Mouse (Mus musculus) kidney, adult 2 months (tissue): ENCODE data around the gene Olfr550. TPM values are rescaled to one million over a fixed set of nuclear protein-coding genes. Genes with fewer than 3 reads are reported as not detected.

Source experiments
- DNase-seq: peaks from one replicate; pipeline ENCODE4 v3.0.0; 2021
- H3K27ac ChIP-seq: fragments of 200-500 bp; 2 replicates; pipeline ENCODE4 v1.5.1; 2012; ENCODE audit warnings: low read depth, low read length, control low read depth, inconsistent platforms; ENCODE audit not compliant: insufficient read depth
- H3K27me3 ChIP-seq: fragments of 200-500 bp; replicated peaks from 2 replicates; pipeline ENCODE4 v1.6.1; 2012; ENCODE audit warnings: mild to moderate bottlenecking, moderate library complexity, low read length, inconsistent platforms; ENCODE audit not compliant: control insufficient read depth, insufficient read depth
- H3K36me3 ChIP-seq: fragments of 200-500 bp; 2 replicates; pipeline ENCODE4 v1.6.1; 2012; ENCODE audit warnings: mild to moderate bottlenecking, moderate library complexity, low read length, inconsistent platforms; ENCODE audit not compliant: control insufficient read depth, insufficient read depth
- H3K4me1 ChIP-seq: fragments of 200-500 bp; 2 replicates; pipeline ENCODE4 v1.6.1; 2011; ENCODE audit warnings: low read length; ENCODE audit not compliant: control insufficient read depth, insufficient read depth
- H3K4me3 ChIP-seq: fragments of 200-500 bp; 2 replicates; pipeline ENCODE4 v1.5.1; 2011; ENCODE audit warnings: mild to moderate bottlenecking, low read depth, low read length, control low read depth; ENCODE audit not compliant: insufficient read depth
- CTCF ChIP-seq: fragments of 200-500 bp; conservative IDR thresholded peaks from 2 replicates; pipeline ENCODE4 v1.5.1; 2011; ENCODE audit warnings: low read depth, mild to moderate bottlenecking, control low read depth, low read length, moderate library complexity, mixed read lengths; ENCODE audit not compliant: insufficient read depth, insufficient read length
- POLR2A ChIP-seq: fragments of 200-500 bp; IDR thresholded peaks from one replicate; pipeline ENCODE4 v1.6.1; 2011; ENCODE audit warnings: low read depth, low read length, control low read depth
- WGBS: fragments of 180-500 bp; shearing (Covaris S2); methylation state at CpG from one replicate; pipeline ENCODE4 v1.1.7; 2018; 5-methylcytosine and 5-hydroxymethylcytosine counted together
- polyA plus RNA-seq: library from polyadenylated mRNA; depleted of rRNA; stranded (reverse); fragments of >200 nt; gene quantifications from 2 replicates; pipeline ENCODE4 v1.2.3, GENCODE M21; 2012; rRNA removed

Olfr550 gene
- polyA plus RNA-seq, result not detected in 2 replicates

DNA sequence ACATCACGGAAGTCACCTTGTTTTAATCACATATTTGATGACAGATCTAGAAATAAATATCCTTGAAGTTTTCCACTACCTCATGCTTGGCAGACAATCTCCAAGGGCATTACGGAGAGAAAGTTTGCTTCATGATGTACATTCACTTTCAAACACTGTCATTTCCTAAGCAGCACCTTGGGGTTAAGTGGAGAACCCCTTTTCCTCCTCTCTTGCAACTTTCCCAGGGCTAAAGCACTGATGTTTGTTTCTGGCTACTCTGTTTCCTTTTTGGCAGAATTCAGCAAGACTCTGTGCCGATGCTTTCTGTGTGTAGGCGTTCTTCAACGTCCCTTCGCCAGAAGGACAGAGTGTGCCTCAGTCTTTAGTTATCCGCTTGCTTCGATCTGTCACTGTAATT is at the start of gene Olfr550:
Gene Olfr550 (plus strand): TSS at position 301 of the 400 bp plus-strand sequence.
- H3K27me3 ChIP-seq, result no peaks in the 10 kb centered on the region
- 82% methylated on average over 8 of the region's 8 CpGs for WGBS
- H3K36me3 ChIP-seq, result no peaks in the 10 kb centered on the region
- H3K4me1 ChIP-seq, result no peaks in the 10 kb centered on the region
- no peak for DNase-seq
- TF ChIP-seq POLR2A (no peak), CTCF (no peak)
- H3K27ac ChIP-seq, result no peak within 1 kb of the TSS
- H3K4me3 ChIP-seq, result no peak within 1 kb of the TSS

- TF ChIP-seq POLR2A, result no peak
- no peak for TF ChIP-seq CTCF
- no peaks in the 10 kb centered on the region for H3K27me3 ChIP-seq
- DNase-seq, result no peak
- 88% methylated on average over 1 of the region's 1 CpGs for WGBS
- H3K36me3 ChIP-seq, result no peaks in the 10 kb centered on the region
- H3K4me1 ChIP-seq, result no peaks in the 10 kb centered on the region
- no peak overlapping the region for H3K27ac ChIP-seq
- no peak overlapping the region for H3K4me3 ChIP-seq
Measured at GRCm38 (mm10) chr7:102529052-102529451, 42.2 kb upstream of the Olfr550 start.

DNA sequence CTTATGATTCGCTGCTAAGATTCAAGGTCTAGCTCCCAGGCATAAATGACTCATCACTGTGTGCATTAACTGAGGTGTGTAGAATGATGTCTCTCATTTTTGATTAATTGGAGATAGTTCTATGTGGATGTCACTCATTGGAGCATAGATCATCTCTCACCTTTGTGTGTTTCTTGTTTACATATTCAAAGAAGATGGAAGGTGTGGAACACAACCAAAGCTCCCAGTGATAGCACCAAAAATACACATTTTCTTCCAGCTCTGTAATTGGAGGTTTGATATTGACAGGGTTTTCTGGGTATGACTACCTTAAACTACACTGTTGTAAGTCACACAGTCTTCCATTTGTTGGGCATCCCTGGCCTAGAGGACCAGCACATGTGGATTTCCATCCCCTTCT is 36.8 kb upstream of the Olfr550 start, which contains the start of gene Olfr547:
Gene Olfr547 (plus strand): TSS at position 301 of the 400 bp plus-strand sequence.
- TF ChIP-seq POLR2A, result no peak
- TF ChIP-seq CTCF, result no peak
- Histone ChIP-seq H3K4me1 (no peaks in the 10 kb centered on the region), H3K27ac (no peak within 1 kb of the TSS), H3K36me3 (no peaks in the 10 kb centered on the region), H3K4me3 (no peak within 1 kb of the TSS), H3K27me3 (no peaks in the 10 kb centered on the region)
- DNase-seq, result no peak
- 79% methylated on average over 1 of the region's 1 CpGs for WGBS

GRCm38 (mm10) chr7:102540596-102540995 is 30.6 kb upstream of the Olfr550 start, which contains the start of gene Olfr548-ps1:
Gene Olfr548-ps1, plus strand, starts transcription at chr7:102540896.
- H3K27ac ChIP-seq, result no peak within 1 kb of the TSS
- TF ChIP-seq CTCF, result no peak
- no peak for TF ChIP-seq POLR2A
- no peaks in the 10 kb centered on the region for H3K27me3 ChIP-seq
- 84% methylated on average over 2 of the region's 2 CpGs for WGBS
- no peaks in the 10 kb centered on the region for H3K36me3 ChIP-seq
- no peaks in the 10 kb centered on the region for H3K4me1 ChIP-seq
- H3K4me3 ChIP-seq, result no peak within 1 kb of the TSS
- no peak for DNase-seq

DNA sequence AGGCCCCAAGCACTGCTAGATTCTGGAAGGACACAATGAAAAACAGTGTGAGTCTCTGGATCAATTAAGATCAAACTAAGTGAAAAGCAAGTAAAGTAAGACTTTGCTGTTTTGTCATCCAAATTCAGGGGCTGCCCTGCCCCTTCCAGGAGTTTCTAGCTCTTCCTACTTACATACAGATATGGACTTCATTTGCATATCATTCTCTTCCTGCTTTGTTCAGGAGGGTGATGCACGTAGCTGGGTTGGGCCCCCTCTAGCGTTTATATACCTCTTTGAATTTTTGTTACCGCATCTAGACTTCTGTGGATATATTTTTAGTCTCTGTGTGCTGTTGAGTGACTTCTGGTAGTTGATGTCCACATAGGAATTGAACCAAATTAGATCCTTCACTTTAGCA is 30.0 kb upstream of the Olfr550 start:
- TF ChIP-seq POLR2A (no peak), CTCF (no peak)
- Histone ChIP-seq H3K4me1 (no peaks in the 10 kb centered on the region), H3K27me3 (no peaks in the 10 kb centered on the region), H3K4me3 (no peak overlapping the region), H3K36me3 (no peaks in the 10 kb centered on the region), H3K27ac (no peak overlapping the region)
- 44% methylated on average over 3 of the region's 3 CpGs for WGBS
- no peak for DNase-seq

- Histone ChIP-seq H3K4me1 (no peaks in the 10 kb centered on the region), H3K36me3 (no peaks in the 10 kb centered on the region), H3K4me3 (no peak within 1 kb of the TSS), H3K27me3 (no peaks in the 10 kb centered on the region), H3K27ac (no peak within 1 kb of the TSS)
- WGBS, result 87% methylated on average over 3 of the region's 3 CpGs
- no peak for DNase-seq
- TF ChIP-seq POLR2A (no peak), CTCF (no peak)
Measured at GRCm38 (mm10) chr7:102549570-102549969, 21.7 kb upstream of the Olfr550 start, which contains the start of gene Olfr549. Gene Olfr549, plus strand, starts transcription at chr7:102549870.

GRCm38 (mm10) chr7:102553279-102553678 is 18.0 kb upstream of the Olfr550 start:
- no peak overlapping the region for H3K4me3 ChIP-seq
- no peaks in the 10 kb centered on the region for H3K27me3 ChIP-seq
- TF ChIP-seq CTCF (no peak), POLR2A (no peak)
- no peak overlapping the region for H3K27ac ChIP-seq
- DNase-seq, result no peak
- H3K36me3 ChIP-seq, result no peaks in the 10 kb centered on the region
- WGBS, result 76% methylated on average over 3 of the region's 3 CpGs
- no peaks in the 10 kb centered on the region for H3K4me1 ChIP-seq
